Mouse (Mus musculus) erythroblast, adult 5-6 weeks (primary cell): ENCODE data around the gene Lrrc66. TPM values are rescaled to one million over a fixed set of nuclear protein-coding genes. Genes with fewer than 3 reads are reported as not detected.

Experiments used
- ATAC-seq: replicated peaks from 2 replicates; pipeline ENCODE4 v1.8.0; 2016; ENCODE audit warnings: moderate number of reproducible peaks, mild to moderate bottlenecking, moderate TSS enrichment, inconsistent platforms; ENCODE audit not compliant: poor library complexity, low FRiP score, severe bottlenecking
- total RNA-seq, 2 experiments: library from RNA; stranded (forward) in 1 of 2; stranded (reverse) in 1 of 2; fragments of 150-400 nt in 1 of 2; fragments of 200-764, 138-1000 nt in 1 of 2; gene quantifications; 2 replicates each; pipeline versions ENCODE4 v1.2.3 to v1.2.4; 2015 to 2017; ENCODE audit warnings: low replicate concordance in 2 of 2

Gene Lrrc66
- total RNA-seq, 2 experiments from 2014 or later = 0.43 TPM; not detected in 1

DNA sequence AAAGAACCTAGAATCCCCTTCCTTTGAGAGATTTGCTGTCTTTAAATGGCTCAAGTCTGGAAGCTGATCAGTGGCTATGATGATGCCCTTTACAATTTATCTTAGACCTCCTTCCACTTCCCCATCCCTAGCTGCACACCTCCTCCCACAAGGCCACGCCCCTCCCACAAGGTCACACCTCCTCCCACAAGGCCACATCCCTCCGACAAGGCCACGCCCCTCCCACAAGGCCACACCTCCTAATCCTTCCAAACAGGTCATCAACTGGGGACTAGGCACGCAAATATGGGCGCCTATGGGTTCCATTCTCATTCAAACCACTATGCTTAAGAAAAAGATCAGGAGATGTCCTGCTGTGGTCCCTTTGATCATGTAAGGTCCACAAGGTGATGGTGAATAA is 63.1 kb downstream of the Lrrc66 start:
- ATAC-seq = peak; percentile 62; the same call in 1 of the 2 replicates

DNA sequence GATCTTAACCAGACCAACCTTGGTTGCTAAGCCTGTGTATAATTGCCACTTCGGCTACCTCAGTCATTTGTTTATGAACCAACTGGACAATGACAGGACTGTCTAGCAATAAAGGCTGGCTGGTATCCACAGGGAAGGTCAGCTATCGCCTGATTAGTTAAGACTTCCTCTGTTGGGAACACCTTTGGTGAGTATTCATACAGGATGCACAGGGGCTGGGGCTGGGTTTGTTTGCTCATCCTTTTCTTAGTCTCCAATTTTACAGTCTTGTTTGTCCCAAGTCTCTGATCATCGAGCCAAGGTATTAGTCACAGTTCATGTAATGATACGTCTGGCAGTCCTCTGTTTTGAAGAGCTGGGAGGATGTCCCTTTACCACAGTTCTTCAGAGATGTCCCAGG is 65.4 kb downstream of the Lrrc66 start:
- ATAC-seq = no peak

- no peak for ATAC-seq
Measured at GRCm38 (mm10) chr5:73566119-73566518, 66.2 kb downstream of the Lrrc66 start.

DNA sequence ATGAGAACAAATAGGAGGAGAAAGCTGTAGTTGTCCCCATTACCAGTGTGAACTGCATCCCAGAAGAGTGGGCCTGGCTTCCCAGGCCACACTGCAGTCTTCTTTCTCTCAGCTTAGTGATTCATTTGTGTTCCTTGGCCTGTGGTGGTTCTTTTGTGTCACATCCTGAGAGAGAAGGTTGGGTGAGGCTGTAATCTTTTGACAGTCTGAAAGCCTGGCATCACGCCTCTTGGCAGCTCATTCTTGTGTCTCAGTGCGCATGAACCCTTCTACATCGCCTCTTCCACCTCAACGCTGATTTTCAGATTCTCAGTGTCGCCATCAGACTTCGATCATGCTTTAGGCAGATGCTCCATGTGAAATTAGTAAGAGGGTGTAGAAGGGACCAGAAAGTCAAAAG is 68.3 kb downstream of the Lrrc66 start:
- no peak for ATAC-seq

- ATAC-seq = no peak
Measured at GRCm38 (mm10) chr5:73558756-73559155, 73.6 kb downstream of the Lrrc66 start.

DNA sequence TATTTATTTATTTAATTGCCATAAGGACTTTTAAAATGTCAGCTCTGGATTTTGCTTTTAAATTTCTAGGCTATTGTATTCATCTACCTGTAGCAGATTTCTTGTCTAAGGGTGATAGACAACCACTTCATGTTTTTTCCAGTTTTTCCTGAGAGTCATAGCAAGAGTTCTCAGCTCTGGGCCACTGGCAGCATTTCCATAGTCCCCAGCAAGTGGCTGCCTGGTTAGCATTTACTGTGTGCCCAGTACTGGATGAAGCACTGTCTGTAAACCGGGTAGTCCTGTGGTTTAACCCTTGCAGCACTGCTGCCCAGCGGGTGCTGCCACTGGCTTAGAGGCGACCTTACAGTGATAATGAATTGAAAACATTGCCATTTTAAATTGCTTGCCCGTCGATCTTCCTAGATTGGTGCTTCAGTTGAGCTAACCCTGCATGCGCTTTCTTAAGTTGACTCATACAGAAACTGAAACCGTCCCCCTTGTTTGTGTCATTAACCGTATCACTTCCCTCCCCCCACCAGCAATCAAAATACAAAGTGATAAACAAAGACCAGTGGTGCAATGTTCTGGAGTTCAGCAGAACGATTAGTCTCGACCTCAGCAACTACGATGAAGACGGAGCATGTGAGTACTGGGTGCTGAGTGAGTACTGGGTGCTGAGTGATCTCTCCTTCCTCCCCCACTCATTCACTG is 75.4 kb downstream of the Lrrc66 start:
- no peak for ATAC-seq

Other genes with a start within 250 kb of the Lrrc66 start
- not detected in 2 replicates for gene Cwh43, start 226.5 kb downstream of the Lrrc66 start, total RNA-seq (2015; ENCODE audit: low replicate concordance)
- gene Cwh43, start 226.5 kb downstream of the Lrrc66 start, total RNA-seq (2017; ENCODE audit: low replicate concordance) = not detected in 2 replicates
- gene Dcun1d4, start 151.5 kb downstream of the Lrrc66 start, total RNA-seq (2015; ENCODE audit: low replicate concordance) = 0.21 and 1.3 TPM in 2 replicates
- 0.70 and 7.4 TPM in 2 replicates for gene Dcun1d4, start 151.5 kb downstream of the Lrrc66 start, total RNA-seq (2017; ENCODE audit: low replicate concordance)
- gene Sgcb, start 15.3 kb upstream of the Lrrc66 start, total RNA-seq (2015; ENCODE audit: low replicate concordance) = 0.19 and 0.42 TPM in 2 replicates
- 0.17 and 0.28 TPM in 2 replicates for gene Sgcb, start 15.3 kb upstream of the Lrrc66 start, total RNA-seq (2017; ENCODE audit: low replicate concordance)
- not detected in 2 replicates for gene Spata18, start 18.9 kb upstream of the Lrrc66 start, total RNA-seq (2015; ENCODE audit: low replicate concordance)
- gene Spata18, start 18.9 kb upstream of the Lrrc66 start, total RNA-seq (2017; ENCODE audit: low replicate concordance) = not detected in 2 replicates